Mouse (Mus musculus) right cerebral cortex, postnatal 14 days (tissue): ENCODE measurements at regions not wholly inside any gene's neighbourhood (a gene's known extent, or its start where the extent isn't known, plus 50 kb on each side); places are given as distances from the start of the nearest gene placed in this dataset.

ENCODE experiments used
- DNase-seq: peaks from one replicate; pipeline ENCODE4 v3.0.0; 2022

- no peak for DNase-seq
Measured at GRCm38 (mm10) chr14:106373451-106373850, 267.5 kb downstream of the Trim52 start.

DNA sequence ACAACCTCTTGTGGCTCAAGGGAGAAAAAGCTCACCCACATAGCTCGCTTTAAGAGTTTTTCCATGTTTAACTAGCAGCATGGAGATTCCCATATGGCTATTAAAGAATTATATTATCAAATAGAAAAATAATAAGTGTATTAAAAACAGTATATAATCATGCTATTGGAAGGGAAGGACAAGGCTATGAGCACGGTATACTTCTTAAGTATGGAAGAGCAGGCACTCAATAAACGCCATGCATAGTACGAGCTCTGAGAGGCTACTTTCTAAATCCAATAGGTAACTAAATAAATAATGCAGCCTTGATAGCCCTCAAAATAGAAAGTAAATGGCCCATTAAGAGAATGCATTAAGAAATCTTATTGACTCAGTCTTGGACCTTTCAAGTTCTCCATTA, 273.6 kb downstream of the Trim52 start:
- DNase-seq, result no peak

DNA sequence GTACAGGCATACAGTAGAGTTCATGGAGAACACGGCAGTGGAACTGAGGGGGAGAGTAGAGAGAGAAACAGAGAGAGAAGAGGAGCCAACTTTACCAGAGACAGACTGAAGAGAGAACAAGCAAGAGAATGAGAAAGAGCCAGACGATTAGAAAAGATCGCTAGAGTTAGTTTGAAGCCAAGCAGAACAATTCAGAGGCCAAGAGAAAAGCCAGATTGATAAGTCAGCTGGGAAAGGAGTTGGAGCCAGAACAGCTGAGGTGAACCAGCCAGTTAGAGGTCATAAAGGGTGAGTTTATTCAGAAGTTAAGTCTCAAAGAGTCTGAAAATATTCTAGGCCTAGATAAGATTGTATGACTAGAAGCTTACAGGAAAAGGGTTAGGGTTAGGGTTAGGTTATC, 281.7 kb downstream of the Trim52 start:
- no peak for DNase-seq

DNA sequence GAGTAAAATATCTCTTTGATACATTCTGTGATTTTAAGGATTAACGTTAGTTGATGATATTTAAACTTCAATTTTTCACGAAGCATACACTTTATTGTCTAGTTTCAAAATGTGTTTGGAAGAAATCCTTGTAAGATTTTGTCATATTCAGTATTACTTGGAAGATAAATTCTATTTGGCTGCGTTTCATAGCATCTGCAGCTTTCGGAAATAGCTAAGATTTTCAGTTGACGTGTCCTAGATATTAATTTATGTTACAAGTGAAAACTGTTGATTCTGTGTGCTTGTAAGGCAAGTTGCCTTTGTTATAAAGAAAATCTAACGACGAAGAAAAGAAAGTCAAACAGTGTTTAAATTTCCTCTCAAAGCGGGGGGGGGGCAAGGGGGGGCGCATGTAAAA, 284.5 kb downstream of the Trim52 start:
- no peak for DNase-seq

DNA sequence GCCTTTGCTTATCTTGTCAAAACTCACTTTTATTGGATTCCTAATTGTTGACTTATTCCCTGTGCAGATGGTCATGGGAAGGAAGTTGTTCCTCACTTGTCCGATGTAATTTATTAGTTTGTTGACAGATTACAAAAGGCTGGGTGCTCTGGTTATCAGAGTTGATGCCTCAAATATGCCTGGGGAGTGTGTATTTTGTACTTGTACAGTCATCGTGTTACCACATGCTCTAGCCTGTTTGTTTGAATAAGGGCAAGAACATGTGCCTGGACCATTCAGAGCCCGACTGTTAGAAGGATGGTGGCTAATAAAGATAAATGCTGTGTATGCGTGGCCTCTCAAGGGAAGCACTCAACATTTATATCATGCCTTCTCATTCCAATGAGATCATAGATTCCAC, 288.0 kb downstream of the Trim52 start:
- no peak for DNase-seq

GRCm38 (mm10) chr14:106412917-106413558, 307.0 kb downstream of the Trim52 start:
- no peak for DNase-seq

DNA sequence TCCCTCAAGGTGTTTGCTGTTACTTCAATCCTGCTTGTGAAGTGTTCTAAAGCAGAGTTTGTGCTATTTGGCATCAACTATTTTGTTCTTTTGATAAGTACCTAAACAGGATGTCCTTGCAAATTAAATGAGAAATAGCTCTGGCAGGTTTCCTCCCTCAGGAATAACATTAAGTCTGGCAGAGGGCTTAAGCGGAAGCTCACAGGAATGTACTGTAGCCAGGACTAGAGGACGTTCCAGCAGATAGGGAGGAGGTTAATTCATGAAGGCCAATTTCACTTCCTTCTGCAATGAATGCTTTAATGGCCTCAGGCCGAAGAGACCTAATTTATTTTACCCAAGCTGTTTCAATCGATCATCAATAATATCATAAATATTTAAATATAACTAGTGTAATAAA, 318.7 kb downstream of the Trim52 start:
- no peak for DNase-seq

GRCm38 (mm10) chr14:106428594-106428993, 322.6 kb downstream of the Trim52 start:
- no peak for DNase-seq

DNA sequence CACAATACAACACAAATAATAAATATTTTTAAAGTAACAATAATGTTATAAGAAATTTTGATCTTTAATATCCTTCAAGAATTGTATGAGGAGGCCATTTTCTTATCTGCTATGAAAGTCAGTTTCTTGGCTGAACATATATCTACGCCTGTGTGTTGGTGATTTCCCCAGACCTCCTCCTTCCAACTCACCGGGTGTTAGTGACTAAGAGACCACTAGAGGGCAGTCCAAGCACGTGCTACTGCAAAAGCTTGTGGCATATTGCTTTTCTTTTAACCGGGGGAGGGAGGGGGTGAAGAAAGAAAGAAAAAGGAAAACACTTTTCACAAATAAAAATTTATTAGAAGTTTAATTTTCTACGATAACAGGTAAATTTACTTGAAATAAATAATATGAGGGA, 333.3 kb downstream of the Trim52 start:
- peak; percentile 66 for DNase-seq

DNA sequence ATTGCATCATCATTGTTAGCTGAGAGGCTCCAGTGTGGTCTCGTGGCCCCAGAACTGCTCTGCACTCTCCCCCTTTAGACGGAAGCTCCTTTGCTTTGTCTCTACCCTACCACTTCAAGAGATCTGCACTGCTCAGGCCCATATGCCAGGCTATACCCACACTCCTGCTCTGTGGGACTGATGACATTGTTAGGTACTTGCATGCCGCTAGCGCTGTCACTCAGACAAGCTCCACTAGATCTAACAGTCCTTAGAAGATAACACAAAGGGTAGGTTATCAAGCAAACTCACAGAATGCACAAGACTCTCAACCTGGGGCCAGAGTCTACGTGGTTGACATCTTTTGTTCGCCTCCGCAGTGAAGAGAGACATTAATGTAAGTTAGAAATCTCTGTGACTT, 383.1 kb downstream of the Trim52 start:
- DNase-seq, result no peak

DNA sequence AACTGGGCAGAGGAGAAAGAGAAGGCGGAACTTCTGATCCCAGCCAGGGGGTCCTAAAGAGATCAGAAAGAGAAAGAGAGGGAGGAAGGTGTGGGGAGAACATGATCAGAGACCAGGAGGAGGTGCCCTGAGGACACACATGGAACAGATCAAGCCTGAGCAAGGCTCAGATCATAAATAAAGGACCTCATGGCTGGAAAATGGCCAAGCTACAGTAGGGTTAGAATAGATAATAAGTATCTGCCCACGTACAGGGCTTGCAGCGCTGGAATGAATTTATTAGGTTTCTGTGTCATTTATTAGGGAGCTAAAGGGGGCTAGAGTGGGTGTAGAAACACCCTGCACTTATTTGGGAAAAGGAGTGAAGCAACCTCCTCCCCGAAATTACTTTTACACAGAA, 385.4 kb downstream of the Trim52 start:
- DNase-seq, result no peak

DNA sequence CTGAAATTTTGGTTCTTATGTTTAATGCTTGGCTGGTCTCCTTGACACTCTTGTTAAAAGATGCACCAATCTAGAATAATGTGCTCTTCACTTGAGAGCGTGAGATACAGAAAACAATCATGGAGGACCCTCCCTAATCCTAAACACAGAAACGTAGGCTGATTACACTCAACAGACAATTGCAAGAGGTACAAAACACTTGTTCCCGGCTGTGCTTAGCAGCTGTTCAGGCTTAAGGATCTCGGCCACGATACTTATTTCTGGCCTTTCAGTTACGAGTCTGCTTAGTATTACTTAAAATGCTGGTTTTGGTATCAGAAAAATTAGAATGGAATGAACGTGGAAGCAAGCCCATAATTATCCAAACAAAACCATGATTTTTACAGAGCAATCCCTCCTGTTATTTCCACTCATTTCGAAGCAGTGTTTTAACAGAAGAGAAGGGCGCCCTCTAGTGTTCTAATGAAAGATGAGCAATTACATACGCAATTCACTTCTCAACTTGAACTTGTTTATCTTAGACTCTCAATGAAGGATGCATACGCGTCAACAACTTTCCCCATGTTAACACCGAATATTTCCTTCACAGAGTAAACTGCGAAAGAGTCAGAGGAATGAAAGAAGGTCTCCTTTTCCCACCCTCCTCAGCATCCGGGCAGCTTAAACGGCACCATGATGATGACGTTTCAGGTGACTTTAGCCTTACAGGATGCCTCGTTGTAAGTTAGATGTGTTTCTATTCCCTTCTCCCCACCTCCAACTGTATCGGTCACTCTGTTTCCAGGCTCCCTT, 394.5 kb downstream of the Trim52 start:
- no peak for DNase-seq

- DNase-seq, result peak; percentile 16
Measured at GRCm38 (mm10) chr14:106506921-106507320, 400.9 kb downstream of the Trim52 start.

GRCm38 (mm10) chr14:106518552-106519358, 412.8 kb downstream of the Trim52 start:
- no peak for DNase-seq

- DNase-seq, result no peak
Measured at GRCm38 (mm10) chr14:106520808-106521207, 414.8 kb downstream of the Trim52 start.

GRCm38 (mm10) chr14:106550150-106550549, 444.2 kb downstream of the Trim52 start:
- no peak for DNase-seq

GRCm38 (mm10) chr14:106579281-106579680, 473.3 kb downstream of the Trim52 start:
- DNase-seq, result no peak

- no peak for DNase-seq
Measured at GRCm38 (mm10) chr14:106581886-106582285, 475.9 kb downstream of the Trim52 start.

DNA sequence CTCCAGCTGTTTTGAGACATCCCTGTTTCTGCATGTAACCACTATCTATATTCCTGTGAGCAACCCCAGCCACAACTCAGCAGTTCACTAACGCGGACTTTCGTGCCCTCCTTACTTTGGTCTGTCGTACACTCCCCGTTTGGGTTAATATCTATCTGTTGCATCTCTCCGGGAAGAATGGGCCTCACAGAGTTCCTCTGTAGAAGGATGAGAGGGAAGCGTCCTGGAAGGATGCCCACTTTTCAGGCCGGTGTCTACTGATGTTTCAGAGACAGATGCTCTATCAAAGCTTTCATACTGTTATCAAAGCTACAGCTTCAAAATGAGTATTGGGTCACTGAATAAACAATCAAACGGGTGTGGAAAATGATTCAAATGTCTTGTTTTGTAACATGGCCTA, 487.4 kb downstream of the Trim52 start:
- no peak for DNase-seq

DNA sequence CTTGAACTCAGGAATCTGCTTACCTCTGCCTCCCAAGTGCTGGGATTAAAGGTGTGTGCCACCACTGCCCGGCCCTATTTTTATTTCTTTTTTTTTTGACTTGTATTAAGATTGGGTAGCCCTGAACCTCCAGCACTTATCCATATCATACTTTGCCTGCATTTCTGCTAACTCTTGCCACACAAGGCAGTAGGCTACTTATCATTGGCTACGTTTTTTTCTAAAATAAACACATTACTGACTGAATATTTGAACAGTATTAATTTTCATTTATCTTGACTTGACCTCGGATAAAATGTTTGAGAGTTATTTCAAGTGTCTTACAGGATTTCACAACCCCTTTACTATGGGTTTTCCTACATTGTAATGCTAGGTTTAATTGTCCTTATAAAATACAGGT, 488.0 kb downstream of the Trim52 start:
- no peak for DNase-seq

GRCm38 (mm10) chr14:106607041-106607440, 501.0 kb downstream of the Trim52 start:
- DNase-seq, result no peak

DNA sequence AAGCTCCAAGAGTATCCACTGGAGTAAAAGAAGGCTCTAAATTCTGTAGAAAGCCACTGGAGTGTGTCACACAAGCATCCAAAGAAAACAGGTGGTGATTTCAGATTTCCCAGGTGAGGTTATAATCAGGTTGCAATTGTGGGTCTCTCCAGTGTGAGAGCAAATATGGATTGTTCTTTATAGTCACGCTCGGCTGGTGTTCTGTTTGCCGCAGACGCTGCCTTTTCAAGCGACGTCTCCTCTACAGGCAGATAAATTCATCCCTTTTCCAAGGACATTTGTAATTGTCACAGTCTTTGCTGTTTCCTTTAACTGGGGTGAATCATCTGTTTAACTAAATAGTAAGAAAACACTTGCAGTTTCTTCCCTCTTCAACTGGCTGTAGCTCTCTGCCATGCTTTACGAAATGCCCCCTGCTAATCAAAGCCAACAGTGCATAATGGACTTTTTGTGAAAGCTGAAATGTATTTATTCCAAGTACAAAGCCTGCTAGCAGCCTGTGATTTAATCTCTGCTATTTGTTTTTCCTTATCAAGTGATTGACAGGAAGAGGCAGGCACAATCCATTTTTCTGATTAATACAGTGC, 502.4 kb downstream of the Trim52 start:
- no peak for DNase-seq
